Mouse (Mus musculus): ENCODE measurements at regions not wholly inside any gene's neighbourhood (a gene's known extent, or its start where the extent isn't known, plus 50 kb on each side); places are given as distances from the start of the nearest gene placed in this dataset.
A peak's percentile ranks its signal among the peaks of the same experiment; 100 is the strongest.

DNA sequence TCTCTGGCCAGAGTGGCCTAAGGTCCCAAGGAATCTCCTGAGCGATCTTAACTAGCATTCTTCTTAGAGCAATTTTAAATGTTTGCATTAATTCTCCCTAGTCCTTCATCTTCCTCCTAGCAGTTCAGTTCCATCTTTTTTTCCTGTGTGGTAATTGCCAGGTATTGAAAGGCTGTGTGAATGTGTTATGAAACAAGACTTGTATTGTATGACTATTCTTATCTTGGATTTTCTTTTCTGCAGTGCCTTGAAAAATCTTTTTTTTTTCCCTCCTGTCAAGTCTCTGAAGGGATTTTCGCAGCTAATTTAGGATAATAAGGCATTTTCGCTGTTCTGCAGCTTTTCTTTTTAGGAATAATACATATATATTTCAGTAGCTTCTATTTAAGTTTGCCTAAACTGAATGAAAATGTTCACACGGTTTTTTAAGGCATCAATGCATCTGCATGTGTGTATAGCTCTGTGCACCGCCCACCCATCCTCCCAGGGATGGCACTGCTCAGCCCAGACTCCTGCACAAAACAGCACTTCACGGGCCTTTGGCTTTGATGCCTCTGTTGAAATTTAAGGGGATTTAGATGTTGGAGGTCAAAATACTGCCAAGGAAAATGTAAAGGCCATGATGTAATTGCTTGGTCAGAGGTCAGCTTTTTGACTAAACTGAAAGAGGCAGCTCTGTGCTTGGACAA lies 132.4 kb downstream of the Fgf9 start:
- peak; percentile 51 to 65 for DNase-seq (ENCODE audit: low spot score in 2 of 2)

DNA sequence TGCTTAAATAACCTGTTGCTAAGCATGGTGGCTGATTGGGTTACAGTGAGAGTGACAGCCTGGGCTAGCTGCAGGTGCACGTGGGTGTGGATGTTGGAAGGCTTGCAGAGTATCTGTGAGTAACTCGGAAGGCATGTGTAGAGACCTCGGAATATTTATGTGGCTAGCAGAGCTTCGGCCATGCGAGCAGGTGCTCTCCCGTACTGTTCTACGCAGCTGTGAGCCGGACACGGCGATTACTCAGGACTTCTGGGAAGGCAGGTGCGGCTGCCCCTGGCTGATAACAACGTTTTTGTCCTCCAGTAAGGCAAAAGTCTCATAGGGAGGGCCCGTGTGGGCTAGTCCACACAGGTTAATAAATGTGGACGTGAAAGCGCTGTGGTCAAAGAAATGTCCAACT lies 119.6 kb downstream of the Fgf9 start:
- DNase-seq (ENCODE audit: low spot score in 2 of 2) = no peak

DNA sequence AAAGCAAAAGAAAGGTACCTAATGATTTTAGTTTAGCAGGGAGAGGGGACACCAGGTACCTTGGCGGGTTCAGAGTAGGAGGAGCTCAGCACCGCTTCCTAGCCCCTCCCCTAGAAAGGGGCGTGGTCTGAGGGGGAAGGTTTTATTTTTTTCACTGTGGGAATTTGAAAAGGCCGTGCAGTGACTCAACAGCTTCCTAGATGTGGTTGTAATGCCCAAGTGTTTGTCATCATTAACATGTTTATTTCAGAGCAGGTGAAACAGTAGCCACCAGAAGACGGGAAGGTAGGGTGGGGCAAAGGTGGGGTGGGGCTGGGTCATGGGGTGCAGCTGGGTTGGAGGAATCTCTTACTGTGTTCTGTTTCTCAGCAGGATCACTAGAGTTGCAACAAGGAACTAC lies 112.5 kb downstream of the Fgf9 start:
- DNase-seq (ENCODE audit: low spot score in 2 of 2) = no peak

DNA sequence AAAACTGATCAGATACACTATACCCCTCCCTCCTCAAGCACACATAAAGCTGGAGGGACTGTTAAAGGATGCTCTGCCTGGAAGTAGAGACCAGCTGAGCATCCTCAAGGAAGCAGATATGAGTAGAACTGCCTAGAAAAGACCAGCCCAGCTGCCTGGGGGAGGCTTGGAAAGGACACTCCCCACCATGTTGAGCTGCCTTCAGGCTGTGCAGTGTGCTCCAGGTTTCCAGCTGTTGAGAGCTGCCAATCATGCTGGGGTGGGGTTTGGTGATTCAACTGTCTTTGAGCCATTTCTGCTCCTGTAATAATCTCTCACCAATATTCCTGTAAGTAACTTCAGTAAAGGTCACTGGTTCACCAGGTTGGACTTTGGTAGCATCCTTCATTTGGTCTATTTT lies 110.4 kb downstream of the Fgf9 start:
- DNase-seq (ENCODE audit: low spot score in 2 of 2) = no peak

DNA sequence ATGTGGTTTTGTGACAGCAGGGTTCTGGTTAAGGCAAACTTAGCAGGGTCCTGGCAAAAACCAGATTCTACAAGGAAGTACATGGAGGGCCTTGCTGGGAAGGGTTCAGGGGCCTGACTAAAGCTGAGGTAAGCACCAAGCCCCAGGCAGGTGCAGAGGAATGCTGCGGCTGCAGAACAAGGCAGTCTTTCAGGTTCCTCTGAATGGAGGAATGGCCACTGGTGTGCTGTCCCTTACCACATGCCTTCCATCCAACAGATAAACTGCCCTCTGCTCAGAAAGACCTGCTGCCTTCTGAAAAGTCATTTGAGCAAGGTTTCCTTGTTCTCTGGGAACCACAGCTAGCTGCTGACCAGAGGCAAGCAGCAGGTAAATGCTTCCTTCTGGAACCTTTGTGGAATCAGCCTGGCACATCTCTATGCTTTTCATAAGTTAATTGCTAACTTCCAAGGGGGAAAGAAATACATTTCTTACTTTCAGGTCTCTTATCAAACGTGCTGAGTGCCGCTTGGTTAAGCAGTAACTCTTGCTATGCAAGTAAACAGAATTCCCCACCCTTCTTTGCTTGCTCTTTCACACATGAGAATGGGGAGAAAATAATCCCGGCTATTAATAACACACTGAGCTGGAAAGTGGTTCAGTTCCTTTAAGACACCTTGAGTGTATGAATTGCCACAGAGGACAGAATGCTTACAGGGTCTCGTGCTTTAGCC lies 105.5 kb downstream of the Fgf9 start:
- DNase-seq (ENCODE audit: low spot score in 2 of 2) = no peak

DNA sequence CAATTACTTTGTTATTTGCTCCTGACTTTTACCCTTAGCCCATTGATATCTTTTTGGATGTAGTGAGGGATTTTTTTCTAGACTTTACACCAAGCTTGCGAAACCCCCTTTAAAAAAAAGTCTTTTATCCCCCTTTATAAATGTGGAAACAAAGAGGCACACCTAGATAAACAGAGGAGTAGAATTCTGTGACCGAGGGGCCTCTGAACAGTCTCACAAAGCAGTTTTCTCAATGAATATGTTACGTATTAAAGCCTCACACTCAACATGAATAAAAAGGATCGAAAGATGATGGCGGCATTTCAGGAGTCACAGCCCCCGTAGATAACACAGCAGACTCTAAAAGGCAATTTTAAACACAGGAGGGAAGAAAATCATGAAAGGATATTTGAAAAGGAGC lies 104.2 kb downstream of the Fgf9 start:
- no peak for DNase-seq (ENCODE audit: low spot score in 2 of 2)

DNA sequence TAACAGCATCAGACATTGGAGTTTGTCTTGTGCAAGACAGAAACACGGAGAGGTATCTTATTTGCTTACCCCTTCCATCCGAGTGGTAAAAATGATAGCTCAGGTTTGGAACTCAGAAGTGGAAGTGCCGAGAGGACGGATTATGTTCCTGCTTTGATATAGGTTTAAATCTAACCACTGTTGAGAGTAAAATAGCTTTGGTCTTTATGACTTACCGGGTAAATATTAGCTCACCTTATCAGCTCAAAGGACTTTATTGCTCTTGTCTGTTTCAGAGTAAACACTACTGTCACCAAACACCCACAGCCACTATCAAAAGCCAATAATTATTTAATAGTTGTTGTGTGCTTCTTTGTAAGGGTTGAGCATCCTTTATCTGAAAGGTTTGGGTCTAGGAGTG lies 98.6 kb downstream of the Fgf9 start:
- no peak for DNase-seq (ENCODE audit: low spot score in 2 of 2)
